Mouse (Mus musculus): ENCODE data around the gene Zfp276.
"Not testable (repeated sequence)": the region's sequence is repeated elsewhere in the genome, so short reads cannot be mapped to it uniquely, and the experiment has no call there.

The Zfp276 gene

DNA sequence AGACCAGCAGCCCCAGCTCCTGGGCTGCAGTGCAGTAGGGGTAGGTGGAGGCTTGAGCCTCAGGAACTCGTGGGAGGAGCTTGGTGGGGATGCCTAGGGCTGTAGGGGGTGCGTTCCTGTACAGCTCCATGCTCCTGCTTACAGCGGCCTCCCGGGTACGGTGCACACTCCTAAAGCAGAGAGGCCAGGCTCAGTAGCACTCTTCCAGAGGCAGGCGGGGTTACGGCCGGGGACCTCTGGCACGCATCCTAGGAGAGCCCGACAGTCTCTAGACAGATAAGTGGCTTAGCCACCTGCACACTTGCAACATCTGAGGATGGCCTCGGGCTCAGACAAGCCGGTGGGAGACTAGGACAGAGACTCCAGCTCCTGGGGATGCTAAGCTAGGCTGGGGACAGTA, 8.5 kb upstream of the Zfp276 start:
- DNase-seq = no peak

DNA sequence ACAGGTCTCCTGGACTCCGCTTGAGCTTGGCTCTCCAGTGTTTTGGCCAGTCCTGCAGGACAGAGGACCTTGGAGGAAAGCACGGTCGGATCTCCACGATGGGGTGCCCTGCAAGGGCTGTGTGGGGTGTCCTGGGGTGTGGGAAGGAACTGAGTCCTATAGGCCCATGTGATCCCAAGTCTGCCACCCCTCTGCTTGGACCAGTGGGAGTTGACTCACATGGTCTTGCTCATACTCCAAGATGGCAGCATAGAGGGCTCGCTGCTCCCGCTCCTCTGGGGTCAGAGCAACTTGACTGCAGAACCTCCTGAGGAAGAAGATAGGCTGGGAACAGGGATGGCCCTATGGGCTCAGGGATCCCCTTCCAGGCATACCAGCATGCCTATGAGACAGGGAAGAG, 6.2 kb upstream of the Zfp276 start:
- DNase-seq = no peak

DNA sequence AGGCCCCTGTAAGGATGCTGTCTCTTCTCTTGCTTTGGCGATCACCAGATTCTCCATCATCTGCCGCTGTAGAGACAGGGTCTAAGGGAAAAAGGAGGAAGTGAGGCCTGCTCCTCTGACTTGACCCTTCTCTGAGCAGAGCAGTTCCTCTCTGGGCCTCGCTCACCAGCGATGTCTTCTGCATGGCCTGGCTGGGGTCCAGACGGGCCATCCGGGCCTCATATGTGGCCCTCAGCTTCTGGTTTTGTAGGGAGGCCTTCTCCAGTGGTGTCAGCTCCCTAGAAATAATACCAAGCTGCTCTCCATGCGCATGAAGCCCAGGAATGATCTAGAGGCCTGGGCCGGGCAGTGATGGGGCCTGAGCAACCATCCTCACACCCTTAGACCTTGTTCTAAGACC, 5.4 kb upstream of the Zfp276 start:
- DNase-seq = no peak

DNA sequence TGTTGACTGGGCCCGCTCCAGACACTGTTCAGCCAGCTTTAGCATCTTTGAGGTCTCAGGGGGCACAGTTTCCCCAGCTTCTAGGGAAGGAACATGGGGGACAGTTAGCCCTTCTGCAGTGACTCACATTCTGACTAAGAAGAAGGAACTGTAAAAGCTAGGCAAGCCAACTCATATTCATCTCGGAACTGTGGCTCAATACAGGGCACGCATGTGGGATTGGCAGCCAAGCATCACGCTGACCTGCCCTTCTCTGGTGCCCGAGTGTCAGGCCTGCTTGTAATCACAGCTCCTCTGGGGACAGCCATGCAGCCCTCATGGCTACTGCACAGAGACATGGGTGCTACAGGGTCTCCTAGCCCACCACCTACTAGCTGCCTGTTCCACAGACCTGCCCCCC, 3.1 kb upstream of the Zfp276 start:
- no peak for DNase-seq

DNA sequence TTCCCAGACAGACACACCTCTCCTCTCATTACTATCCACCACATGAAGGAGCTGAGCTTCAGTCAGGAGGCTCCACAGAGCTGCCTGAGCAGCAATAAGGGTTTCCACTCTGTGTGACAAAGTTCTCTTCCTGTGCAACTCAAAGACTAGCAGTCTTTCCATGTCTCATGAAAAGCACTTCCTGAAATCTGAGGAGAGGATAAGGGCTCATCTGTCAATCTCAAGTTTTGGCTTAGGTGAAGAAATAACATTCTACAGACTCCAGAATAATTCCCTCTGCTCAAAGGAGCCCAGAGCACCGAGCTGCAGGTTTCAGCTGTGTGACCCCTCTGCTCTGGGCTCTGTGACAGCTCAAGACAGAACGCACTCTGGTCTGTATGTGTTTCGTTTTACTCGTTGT, 1.1 kb upstream of the Zfp276 start:
- no peak for DNase-seq

DNA sequence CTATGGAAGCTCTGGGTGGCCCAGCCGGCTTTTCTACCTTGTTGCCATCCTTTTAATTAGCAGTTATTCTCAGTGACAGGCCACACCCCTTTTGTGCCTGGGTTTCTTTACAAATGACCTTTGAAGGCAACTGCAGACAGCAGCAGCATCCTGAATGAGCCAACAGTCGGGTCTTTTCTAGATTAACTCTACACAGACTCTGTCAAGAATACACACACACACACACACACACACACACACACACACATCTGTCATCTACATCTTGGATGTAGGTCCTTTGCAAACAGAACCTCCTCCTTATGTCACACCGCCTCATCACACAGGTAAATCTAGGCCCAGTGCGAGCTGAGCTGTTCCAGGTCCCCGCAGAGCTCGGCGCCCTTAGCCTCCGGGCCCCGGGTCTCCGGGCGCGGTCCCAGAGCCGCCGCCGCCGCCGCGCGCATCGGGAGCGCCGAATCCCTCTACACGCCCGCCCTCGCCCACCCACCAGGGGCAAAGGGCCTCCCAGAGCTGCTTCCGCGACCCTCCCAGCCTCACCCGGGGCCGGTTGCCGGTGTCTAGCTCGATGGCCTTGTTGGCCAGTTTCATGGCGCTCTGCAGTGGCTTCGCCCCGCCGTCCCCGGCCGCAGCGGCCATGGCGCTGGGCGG, 420 bp upstream of the Zfp276 start:
- DNase-seq = no peak

DNA sequence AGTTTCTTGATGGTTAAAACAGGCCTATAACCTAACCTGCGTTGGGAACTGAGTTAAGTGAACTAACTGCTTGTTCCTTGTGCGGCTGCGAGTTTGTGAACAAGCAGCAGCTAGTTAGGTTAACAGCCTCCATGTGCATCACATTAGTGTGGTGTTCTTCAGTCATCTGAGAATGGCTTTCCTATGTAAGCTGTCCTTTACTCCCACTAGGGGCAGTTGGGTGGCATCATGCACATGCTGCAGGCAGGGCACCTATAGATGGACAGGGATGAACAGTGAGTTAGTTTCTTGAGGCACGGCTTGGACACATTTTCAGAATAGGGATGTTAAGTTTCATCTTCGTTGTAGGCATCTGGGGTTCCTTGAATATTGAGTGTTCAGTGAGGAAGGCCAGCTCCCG, 1.2 kb downstream of the Zfp276 start:
- no peak for DNase-seq

DNA sequence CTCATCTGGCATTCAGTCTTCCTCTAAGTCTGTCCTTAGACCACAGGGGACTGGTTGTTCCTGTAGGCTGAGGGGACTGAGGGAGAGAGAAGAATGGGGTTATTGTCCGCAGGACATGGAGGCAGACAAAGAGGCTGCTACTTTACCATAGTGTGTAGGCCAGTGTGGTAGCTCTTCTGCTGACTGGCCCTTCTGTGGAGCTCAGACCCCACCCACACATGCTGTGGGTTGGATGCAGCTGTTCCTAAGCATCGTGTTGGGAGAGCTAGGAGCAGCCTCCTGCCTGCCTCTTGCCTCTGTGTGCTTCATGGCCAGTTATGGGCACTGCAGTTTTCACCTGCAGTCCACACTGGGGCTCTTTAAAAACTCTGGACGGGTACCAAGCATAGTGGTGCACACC, 3.1 kb downstream of the Zfp276 start:
- no peak for DNase-seq

DNA sequence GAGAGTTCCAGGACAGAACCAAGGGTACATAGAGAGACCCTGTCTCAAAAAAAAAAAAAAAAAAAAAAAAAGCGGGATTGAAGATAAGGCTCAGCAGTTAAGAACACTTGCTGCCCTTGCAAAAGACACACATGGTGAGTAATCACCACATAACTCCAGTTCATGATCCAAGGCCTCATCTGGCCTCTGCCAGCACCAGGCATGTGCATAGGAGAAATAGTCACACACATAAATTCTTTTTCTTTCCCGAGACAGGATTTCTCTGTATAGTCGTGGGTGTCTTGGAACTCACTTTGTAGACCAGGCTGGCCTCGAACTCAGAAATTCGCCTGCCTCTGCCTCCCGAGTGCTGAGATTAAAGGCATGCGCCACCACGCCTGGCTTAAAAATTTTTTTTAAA, 3.6 kb downstream of the Zfp276 start:
- DNase-seq = not testable (repeated sequence)

DNA sequence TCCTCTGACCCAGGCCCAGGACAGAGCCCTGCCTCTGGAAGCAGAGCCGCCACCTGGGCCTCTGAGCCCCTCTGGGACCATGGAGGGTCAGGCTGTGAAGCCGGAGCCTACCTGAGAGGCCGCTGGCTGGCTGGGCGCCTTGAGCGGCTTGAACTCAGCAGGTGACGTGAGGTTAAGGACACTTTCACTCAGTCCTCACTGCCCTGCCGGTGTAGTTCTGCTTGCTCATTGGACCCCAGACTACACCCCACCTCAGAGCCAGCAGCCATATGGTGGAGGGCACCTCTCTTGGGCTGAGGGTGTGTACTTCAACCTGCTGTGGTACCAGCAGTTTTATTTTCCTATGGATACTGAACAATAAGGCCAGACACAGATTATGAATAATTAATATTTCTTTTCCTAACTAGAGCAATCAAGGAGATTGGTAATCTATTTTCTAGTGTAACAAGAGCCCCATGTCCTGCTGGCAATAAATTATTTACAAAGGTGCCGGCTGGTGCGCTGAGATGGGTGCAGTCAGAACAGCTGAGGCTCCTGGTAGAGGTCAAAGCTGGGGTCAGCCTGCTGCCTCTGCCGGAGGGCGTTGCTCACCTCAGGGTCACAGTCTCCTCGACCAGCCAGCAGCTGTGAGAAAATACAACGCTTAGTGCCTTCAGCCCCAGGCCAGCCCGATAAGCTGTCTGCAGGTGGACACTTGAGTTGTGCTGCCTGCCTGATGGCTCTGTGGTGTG, 14.1 kb downstream of the Zfp276 start:
- no peak for DNase-seq

DNA sequence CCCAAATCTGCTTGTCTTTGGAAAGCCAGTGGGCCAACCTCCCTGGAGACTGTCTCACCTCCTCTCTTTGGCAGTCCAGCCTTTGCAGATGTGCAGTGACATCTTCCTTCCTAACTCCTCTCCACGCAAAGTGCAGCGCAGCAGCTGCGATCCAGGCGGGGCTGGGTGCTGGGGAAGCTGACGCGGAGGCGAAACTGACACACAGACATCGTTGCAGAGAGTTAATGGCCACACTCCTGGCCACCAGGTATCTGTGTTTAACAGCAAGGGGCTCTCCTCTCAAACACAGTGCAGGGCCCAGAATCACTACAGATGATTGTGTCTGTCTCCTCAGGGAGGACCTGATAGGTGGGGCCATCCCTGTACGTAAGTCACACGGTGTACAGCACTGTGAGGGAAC, 17.2 kb downstream of the Zfp276 start:
- no peak for DNase-seq

DNA sequence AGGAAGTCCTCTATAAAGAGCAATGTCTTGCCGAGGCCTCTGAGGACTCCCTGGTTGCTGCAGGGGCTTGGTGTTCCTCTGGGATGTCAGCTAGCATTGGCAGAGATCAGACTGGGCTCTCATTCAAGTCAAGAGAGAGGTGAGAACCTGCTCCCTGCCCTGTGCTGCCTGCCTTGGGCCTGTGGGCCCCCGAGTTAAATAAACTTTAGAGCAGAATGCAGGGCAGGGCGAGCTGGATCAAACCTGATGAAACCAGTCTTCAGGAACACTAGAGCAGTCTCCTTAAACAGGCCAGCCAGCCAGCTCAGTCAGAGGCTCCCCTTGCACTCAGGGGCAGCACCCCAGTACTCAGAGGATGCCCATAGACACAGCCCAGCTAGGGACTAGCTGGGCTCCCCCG, 17.9 kb downstream of the Zfp276 start:
- DNase-seq = no peak

DNA sequence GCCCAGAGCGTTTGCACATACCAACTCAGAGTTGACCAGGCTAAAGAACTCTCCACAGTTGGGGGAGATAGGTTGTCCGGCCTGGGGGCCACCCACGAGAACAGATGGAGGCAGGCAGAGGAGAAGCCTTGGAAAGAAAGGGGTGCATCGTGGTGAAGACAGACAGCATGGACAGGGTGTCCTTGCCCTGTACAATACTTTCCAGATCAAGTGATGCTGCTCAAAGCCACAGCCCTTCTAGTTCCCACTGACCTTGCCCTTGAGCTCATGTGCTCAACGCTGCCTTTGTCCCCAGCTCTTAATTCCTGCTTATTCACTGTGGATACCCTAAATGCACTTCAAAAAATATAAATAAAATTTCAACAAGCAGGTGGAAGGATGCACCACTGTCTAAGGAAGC, 20.5 kb downstream of the Zfp276 start:
- no peak for DNase-seq

DNA sequence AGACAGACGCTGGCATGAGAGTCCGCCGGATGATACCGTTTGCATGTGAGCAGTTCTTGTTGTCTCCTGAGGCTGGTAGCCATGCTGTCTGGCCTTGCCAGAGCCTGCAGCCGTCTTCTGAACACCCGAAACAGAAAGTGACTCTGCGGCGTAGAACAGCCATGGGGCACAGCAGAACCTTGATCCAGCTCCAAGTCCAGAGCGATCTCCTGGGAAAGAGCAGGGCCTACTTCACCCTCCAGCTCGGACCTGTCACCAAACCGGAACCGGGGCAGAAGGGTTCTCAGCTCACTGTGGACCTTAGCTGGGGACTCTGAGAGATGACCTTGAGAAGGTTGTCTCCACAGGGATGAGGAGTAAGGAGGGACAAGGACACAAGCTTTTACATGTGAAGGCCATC, 21.1 kb downstream of the Zfp276 start:
- no peak for DNase-seq

DNA sequence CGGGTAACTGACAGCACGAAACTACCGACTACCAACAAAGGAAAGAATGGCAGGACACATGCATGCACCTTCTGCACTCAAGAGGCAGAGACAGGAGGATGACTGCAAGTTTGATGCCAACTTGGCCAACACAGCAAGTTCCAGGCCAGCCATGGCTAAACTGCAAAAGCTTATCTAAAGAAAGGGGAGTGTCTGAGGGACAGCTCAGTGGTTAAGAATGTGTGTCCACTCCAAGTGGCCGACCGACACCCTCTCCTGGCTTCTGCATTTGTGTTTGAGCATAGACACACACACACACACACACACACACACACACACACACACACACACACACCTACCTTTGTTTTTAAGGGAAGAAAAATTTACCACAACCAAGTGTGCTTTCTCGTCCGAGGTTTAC, 24.4 kb downstream of the Zfp276 start:
- no peak for DNase-seq

DNA sequence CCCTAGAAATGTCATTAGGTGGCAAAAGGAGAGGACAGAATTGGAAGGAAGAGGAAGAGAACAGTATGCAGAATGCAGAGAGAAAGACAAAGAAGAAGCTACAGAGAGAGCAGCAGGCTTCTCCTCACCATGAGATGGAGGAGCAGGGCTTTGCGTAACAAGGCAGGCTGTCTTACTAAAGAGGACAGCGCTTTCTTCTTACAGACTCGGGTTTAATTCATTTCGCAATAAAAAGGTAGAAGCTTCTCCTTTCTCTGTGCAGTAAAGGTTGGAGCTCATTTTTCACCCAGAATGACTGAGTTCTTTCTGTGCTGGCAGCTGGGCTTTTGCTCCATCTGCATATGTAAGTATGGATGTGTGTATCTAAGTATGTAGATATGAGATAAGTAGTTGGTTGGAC, 25.8 kb downstream of the Zfp276 start:
- DNase-seq = no peak

DNA sequence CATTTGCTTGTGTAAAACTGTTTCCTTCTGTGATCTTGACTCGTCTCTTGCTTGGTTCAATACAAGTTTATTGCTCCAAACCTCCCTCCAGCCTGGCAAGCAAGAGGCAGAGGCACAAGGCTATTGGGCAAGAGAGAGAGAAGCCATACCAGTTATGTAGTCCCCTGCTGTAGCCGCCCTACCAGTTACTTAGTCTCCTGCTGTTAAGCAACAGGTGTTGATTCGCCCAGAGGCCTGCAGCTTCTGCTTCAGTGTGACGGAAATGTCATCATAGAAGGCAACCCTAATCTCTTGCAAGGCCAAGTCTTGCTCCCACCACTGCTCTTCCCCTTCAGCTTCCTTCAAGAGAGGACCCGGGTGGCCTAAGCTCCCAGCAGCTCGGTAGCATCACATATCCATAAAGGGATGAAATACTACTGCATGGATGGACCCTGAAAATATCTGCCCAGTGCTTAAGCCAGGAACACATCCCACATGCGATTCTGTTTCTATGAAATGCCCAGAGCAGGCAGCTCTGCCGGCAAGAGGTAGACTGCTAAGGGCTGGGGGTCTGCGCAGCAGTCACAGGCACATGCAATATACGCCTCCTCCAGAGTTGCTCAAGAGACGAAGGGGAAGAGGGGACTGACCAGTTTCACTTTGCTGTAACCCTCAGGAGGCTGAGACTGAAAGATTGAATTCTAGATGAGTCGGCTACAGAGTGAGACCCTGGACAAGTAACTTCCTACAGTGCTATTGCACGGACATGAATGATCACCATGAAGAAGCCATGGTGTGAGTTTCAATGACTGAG, 26.5 kb downstream of the Zfp276 start:
- no peak for DNase-seq

DNA sequence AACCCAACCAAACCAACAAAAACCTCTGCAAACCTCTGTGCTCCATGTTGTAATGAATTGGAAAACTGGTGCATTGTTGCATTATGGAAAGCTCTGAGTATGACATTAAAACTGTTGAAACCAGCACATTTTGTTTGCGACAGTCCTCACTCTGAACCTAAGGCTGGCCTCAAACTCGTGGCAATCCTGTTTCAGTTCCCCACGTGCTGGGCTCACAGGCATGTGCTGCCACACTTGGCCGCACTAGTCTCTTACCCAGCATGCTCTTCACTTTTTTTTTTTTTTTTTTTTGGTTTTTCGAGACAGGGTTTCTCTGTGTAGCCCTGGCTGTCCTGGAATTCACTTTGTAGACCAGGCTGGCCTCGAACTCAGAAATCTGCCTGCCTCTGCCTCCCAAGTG, 29.0 kb downstream of the Zfp276 start:
- DNase-seq = not testable (repeated sequence)

DNA sequence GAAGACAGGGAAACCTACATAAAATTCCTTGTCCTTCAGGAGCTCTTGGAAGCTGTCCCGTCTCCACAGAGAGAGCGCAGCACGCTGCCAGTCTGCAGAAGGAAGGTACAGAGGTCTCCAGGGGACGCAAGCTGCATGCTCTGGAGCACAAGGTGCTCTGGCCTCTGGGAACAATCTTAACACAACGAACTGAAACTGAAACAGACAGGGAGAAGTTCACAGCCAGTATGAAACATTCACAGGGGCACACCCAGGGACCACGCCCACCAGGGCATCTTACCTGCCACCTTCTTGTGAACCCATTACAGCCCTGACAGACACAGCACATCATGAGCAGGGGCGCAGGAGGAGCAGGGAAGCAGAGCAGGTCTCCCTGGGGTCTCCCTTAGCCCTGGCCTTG, 30.0 kb downstream of the Zfp276 start:
- no peak for DNase-seq

DNA sequence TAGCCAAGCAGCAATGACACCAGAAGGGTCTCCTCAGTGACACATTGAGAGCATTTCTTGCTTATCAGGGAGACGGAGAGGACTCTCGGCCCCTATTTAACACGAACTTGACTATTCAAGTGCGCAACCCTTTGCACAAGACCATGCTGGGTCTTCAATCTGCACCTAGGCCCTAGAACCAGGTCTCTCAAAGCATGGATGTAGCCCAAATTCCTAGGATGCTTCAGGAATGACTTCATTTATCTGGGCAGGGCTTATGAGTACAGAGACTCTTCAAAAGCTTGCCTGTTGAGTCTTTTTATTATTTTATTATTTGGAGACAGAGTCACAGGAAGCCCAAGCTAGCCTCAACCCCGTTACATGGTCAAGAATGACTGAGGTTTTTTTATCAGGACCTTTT, 30.5 kb downstream of the Zfp276 start:
- DNase-seq = no peak

DNA sequence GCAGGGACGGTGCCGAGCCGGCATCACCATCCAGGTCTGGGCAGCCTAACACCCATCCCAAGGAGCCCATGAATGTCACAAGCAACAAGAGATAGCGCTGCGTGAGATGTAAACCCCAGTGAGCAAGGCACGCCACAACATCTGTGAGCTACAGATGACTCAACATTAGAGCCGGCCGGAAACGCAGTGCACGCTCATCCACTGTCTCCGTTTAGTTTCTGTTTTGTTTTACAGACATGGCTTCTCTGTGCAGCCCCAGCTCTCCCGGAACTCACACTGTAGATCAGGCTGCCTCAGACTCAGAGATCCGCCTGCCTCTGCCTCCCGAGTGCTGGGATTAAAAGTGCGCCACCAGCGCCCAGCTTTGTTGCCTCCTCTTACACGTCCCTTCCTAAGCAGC, 33.4 kb downstream of the Zfp276 start:
- no peak for DNase-seq

DNA sequence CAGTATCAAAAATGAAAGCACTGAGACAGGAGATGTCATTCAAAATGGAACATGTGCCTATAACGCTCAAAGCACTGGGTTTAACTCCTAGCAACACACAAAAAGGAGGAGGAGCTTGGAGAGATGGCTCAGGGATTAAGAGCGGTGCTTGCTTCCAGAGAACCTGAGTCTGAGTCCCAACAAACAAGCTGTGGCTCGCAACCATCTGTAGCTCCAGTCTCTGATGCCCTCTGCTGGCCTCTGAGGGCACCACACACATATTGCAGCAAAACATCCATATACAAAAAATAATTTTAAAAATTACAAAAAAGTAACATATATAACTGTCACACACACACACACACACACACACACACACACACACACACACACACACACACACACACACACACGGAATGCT, 36.2 kb downstream of the Zfp276 start:
- peak; percentile 43 for DNase-seq

DNA sequence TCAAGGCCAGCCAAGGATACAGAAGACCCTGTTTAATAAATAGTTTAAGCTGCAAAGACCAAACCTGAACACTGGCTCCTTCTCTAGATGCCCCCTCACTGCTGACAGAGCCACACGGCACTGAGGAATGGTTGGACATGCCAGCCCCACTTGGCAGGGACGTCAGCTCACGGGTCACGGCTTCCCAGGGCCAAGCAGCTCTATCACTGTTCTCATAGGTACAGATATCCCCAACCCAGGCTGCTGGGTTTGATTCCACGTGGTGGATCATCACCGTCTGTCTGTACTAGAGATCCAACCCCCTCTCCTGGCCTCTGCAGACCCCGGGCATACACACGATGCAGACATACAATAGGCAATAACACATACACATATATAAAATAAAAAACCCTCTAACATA, 36.7 kb downstream of the Zfp276 start:
- no peak for DNase-seq

DNA sequence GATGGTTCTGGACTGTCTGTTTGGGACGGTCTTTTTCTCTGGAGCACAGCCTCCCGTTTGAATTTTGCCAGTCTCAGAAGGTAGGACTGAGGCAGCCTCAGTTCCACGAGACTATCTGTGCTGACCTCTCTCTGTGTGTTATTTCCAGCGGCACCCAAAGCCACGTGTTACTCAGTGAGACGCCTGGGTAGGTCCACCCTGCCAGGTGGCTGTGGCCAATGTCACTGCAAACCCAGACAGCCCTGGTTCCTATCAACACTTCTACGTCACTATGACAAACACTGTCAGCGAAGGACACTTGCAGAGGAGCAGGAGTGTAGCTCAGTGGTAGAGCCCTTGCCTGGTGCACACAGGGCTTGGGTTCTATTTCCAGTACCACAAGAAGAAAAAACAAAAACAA, 37.7 kb downstream of the Zfp276 start:
- no peak for DNase-seq
